Mouse (Mus musculus) testis, adult 2 months (tissue): ENCODE data around the gene Smc3.

Experiments
- CTCF ChIP-seq: fragments of 200-500 bp; IDR thresholded peaks from 2 replicates; pipeline ENCODE4 v1.5.1; 2012; ENCODE audit warnings: low read depth, mild to moderate bottlenecking, inconsistent platforms, low read length, moderate library complexity; ENCODE audit not compliant: control insufficient read depth, insufficient read depth, insufficient replicate concordance
- POLR2A ChIP-seq: fragments of 200-500 bp; IDR thresholded peaks from 2 replicates; pipeline ENCODE4 v1.6.1; 2012; ENCODE audit warnings: low read depth, mild to moderate bottlenecking, inconsistent platforms, low read length, moderate library complexity; ENCODE audit not compliant: control insufficient read depth

DNA sequence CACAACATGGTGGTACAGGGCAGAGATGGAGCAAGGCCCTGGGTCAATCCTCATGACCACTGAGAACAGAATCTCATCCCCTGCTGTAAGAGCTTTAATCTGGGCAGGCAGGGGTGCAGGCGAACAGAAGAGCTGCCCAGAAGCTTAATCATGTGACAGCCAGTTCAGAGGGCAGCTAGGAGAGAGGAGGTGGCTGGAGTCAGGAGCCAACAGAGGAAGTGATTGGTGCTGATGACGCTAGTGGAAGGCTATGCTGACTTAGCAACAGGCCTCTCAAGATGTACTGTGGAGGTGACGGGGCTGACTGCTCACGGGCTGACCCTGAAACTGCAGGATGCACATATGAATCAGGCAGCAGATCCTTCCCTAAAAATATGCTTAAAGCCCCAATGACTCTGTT lies 36.0 kb upstream of the Smc3 start:
- no peak for TF ChIP-seq POLR2A
- TF ChIP-seq CTCF: no peak
